Mouse (Mus musculus) myocyte (in vitro differentiated cells): ENCODE measurements around the gene Kctd5.

Experiments used
- POLR2A ChIP-seq: IDR thresholded peaks from one replicate; pipeline ENCODE4 v1.6.1; 2011; ENCODE audit warnings: low read depth, mild to moderate bottlenecking, control low read depth, moderate library complexity; ENCODE audit not compliant: insufficient read length
- POLR2AphosphoS2 ChIP-seq: IDR thresholded peaks from one replicate; pipeline ENCODE4 v1.6.1; 2011; ENCODE audit warnings: low read depth, control low read depth; ENCODE audit not compliant: insufficient read length
- TCF12 ChIP-seq: IDR thresholded peaks from one replicate; pipeline ENCODE4 v1.6.1; 2011; ENCODE audit warnings: mild to moderate bottlenecking, control low read depth; ENCODE audit not compliant: poor library complexity, insufficient read depth, severe bottlenecking
- TCF3 ChIP-seq: IDR thresholded peaks from one replicate; pipeline ENCODE4 v1.6.1; 2011; ENCODE audit warnings: low read depth, control low read depth; ENCODE audit not compliant: insufficient read length
- USF1 ChIP-seq: IDR thresholded peaks from one replicate; pipeline ENCODE4 v1.6.1; 2011; ENCODE audit warnings: low read depth, mild to moderate bottlenecking, control low read depth, moderate library complexity

GRCm38 (mm10) chr17:24036954-24037353, 36.3 kb downstream of the Kctd5 start:
- TF ChIP-seq TCF3 (no peak), USF1 (no peak), POLR2AphosphoS2 (no peak), TCF12 (no peak), POLR2A (no peak)
